Mouse (Mus musculus) spleen, adult 12 weeks (tissue): ENCODE results near the gene Gm21190.
"Not testable (repeated sequence)": the region's sequence is repeated elsewhere in the genome, so short reads cannot be mapped to it uniquely, and the experiment has no call there.

Source experiments
- DNase-seq: peaks from one replicate; pipeline ENCODE4 v3.0.0; 2022; ENCODE audit warnings: low spot score

Gm21190 gene

DNA sequence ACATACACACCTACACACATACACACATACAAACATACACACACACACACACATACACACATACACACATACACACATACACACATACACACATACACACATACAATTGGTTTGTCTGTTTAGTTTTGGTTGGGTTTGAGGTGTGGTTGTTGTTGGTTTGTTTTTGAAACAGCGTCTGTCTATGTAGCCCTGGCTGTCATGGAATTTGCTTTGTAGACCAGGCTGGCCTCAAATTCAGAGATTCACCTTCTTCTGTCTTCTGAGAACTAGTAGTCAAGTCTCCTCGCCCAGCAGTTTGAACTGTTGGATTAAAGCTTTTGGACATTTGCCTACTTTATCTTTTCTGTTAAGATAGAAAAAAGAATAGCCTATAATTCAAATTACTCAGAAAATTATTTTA lies 38.1 kb downstream of the Gm21190 start:
- DNase-seq = not testable (repeated sequence)

DNA sequence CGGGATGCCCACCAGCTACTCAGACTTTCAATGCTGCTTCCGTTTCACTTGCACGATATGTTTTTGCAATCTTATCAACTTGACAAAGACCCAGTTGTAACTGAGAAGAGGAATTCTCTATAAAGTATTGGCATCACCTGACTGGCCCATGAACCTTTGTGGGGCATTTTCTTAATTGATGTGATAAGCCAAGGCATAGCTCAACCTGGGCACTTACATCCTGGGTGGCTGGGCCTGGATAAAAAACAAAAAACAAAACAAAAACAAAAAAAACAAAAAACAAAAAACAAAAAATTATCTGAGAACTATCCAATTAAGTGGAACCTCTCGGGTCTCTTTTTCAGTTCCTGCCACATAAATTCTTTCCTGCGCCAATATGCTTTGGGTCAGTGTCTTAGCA lies 40.3 kb downstream of the Gm21190 start:
- no peak for DNase-seq

DNA sequence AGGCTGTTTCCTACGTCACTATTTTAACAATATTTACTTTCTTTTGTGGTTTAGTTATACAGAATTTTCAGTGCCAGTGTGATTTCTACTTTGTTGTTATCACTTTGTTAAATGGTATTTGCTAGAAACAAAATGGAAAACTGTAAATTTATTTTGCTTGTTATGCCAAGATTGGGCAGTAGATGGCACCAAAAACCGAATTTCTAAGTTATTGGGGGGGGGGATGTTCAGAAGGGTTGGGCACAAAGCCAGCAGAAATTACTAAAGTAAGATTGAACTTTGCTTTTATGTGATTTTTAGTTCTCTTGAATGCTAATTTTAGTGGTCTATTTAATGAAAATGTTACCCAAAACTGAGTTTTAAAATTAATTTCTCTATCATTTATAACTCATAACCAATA lies 44.4 kb downstream of the Gm21190 start:
- DNase-seq = not testable (repeated sequence)

DNA sequence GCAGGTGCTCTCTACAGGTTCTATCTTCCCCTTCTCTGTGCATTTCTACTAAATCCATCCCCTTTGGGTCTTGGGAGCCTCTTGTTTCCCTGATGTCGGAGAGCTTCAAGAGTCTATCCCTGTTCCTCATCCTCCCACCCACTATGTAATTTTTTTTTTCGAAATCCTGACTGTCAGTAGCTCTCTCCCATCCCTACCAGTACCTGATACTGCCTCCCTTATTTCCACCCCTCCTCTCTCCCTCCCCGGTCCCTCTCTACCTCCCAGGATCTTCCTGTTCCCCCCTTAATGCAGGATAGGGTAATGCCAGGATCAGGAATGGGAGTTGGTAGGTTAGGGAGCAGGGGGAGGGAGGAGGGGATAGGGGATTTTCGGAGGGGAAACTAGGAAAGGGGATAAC lies 45.4 kb downstream of the Gm21190 start:
- DNase-seq = not testable (repeated sequence)

DNA sequence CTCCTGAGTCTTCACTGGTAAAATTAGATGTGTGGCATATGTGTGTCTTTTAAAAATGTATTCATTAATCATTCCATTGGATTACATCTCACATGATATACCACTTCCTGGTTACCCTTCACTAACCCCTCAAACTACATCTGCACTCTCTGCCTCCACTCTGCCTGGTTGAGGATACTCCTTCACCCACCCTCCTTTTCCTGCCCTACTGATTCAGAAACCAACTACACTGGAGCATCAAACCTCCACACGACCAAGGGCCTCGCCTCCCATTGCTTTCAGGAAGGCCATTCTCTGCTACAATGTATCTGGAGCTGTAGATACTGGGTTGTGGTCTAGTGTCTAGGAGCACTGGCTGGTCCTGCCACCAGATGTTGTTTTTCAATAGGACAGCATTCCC lies 46.2 kb downstream of the Gm21190 start:
- DNase-seq = peak; percentile 26

DNA sequence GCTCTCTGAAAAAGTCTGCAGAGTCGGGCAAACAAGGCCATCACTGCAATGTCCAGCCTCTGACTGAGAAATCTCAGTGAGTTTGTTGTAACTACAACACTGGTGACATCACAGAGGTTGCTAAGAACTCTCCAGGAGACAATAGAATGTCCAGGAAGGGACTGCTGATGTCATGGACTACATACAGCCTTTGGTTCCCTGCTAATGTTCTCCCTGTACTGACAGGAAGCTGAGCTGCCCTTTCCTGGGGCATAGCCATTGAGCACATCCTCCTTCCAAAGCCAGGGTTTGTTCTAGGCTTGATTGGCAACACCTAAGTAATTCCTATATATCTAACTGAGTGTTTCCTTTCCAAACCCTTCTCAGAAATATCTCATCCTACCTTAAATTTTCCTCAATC lies 52.6 kb downstream of the Gm21190 start, which contains the start of gene Gm21149:
TSS of gene Gm21149 (minus strand) at position 101 of the 400 bp plus-strand sequence.
- not testable (repeated sequence) for DNase-seq
